Mouse (Mus musculus) R1 (cell line): ENCODE data around the gene Nkap.
"Not testable (repeated sequence)": the region's sequence is repeated elsewhere in the genome, so short reads cannot be mapped to it uniquely, and the experiment has no call there.

Source experiments
- DNase-seq: peaks from one replicate; pipeline ENCODE4 v3.0.0-alpha.2; 2018; ENCODE audit warnings: low read depth, low spot score

The Nkap gene

GRCm38 (mm10) chrX:37157839-37158238 lies 31.2 kb downstream of the Nkap start:
- peak; percentile 6 for DNase-seq

DNA sequence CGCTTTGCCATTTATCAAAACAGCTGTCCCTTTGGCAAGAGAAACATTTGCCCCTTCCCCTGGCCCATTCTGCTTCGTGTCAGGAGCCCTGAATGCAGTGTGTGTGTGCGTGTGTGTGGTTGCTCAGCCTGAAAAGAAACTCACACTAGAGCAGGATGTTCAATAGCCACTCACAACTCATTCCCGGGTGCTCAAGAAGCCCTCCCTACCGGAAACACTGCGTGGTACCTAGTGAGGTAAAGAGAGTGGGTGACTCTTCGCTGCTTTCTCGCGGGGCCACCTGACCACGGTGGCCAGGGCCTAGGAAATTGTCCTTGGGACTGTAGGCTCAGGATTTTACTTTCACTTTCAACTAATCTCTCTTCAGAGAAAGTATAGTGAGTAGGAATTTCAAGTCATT lies 34.6 kb downstream of the Nkap start:
- DNase-seq = no peak

- no peak for DNase-seq
These were observed 36.5 kb downstream of the Nkap start for GRCm38 (mm10) chrX:37163115-37163514.

- DNase-seq = peak; percentile 62
These were observed 40.5 kb downstream of the Nkap start for GRCm38 (mm10) chrX:37167085-37167484.

DNA sequence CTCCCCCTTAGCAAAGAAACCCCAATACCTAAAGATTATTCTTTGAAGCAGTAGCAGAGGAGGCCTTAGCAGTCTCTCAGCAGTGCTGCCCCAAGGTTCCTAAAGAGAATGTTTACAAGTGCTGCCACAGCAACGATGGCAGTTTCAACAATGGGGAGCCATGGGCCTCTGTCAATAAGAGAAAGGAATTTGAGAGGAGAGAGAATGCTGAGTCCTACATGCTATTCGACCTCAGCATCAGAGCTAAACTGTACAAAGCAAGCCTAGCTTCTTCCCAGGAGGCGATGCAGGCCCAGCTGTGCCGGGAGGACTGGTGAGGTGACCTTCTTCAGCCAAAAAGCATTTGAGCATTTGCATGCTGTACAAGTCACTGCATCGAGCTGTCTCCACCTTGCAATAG lies 42.1 kb downstream of the Nkap start, which contains the start of gene Akap14:
Gene Akap14, minus strand, starts transcription at position 101 of the 400 bp plus-strand sequence.
- no peak for DNase-seq

GRCm38 (mm10) chrX:37184401-37184800 lies 57.8 kb downstream of the Nkap start:
- DNase-seq = not testable (repeated sequence)

GRCm38 (mm10) chrX:37190755-37191104 lies 64.1 kb downstream of the Nkap start:
- no peak for DNase-seq

GRCm38 (mm10) chrX:37191105-37191743 lies 64.6 kb downstream of the Nkap start, which contains the start of the genes Ndufa1 and Rnf113a1:
TSS of gene Ndufa1 (minus strand) at chrX:37191163.
TSS of gene Rnf113a1 (plus strand) at chrX:37191245.
- peak; percentile 79 for DNase-seq

DNA sequence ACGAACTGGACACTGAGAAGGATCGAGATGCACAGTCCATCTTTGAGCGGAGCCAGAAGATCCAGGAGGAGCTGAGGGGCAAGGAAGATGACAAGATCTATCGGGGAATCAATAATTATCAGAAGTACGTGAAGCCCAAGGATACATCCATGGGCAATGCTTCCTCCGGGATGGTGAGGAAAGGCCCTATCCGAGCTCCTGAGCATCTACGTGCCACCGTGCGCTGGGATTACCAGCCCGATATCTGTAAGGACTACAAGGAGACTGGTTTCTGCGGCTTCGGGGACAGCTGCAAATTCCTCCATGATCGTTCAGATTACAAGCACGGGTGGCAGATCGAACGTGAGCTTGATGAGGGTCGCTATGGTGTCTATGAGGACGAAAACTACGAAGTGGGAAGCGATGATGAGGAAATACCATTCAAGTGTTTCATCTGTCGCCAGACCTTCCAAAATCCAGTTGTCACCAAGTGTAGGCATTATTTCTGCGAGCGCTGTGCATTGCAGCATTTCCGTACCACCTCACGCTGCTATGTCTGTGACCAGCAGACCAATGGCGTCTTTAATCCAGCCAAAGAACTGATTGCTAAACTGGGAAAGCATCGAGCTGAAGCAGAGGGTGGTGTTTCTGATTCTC lies 65.3 kb downstream of the Nkap start:
- peak; percentile 13 for DNase-seq

DNA sequence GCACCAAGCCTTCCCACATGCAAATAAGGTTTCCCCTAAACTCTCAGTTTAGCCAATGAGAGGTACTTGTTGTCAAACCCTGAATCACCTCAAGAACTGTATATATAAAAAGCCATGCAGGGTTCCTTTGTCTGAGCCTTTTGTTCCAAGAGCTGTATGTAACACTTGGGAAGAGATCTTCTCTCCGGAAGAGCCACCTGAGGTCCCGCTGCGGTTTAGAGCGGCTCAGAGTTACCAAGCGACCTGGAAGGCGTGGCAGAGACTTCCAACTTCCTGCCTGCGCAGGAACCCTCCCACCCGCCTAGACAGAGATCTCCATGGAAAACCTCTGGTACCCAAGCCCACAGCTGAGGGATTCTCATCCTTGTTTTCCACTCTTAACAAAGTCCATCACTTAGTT lies 72.1 kb downstream of the Nkap start:
- peak; percentile 85 for DNase-seq
